Mouse (Mus musculus) myocyte (in vitro differentiated cells): ENCODE data around the gene Cd83. TPM values are rescaled to one million over a fixed set of nuclear protein-coding genes. Genes with fewer than 3 reads are reported as not detected.

ENCODE experiments used
- H3K27me3 ChIP-seq: one replicate; pipeline ENCODE4 v1.6.1; 2011; ENCODE audit not compliant: control insufficient read depth, insufficient read depth, insufficient read length
- H3K36me3 ChIP-seq: one replicate; pipeline ENCODE4 v1.6.1; 2011; ENCODE audit not compliant: control insufficient read depth, insufficient read depth
- H3K4me2 ChIP-seq: one replicate; pipeline ENCODE4 v1.6.1; 2011; ENCODE audit warnings: low read depth, control low read depth
- H3K4me3 ChIP-seq: one replicate; pipeline ENCODE4 v1.5.1; 2011; ENCODE audit warnings: mild to moderate bottlenecking, control low read depth, moderate library complexity
- H3K79me2 ChIP-seq: one replicate; pipeline ENCODE4 v1.6.1; 2011; ENCODE audit not compliant: control insufficient read depth, insufficient read depth
- H3ac ChIP-seq: one replicate; pipeline ENCODE4 v1.6.1; 2011; ENCODE audit not compliant: control insufficient read depth, insufficient read length
- CEBPB ChIP-seq: IDR thresholded peaks from 2 replicates; pipeline ENCODE4 v1.6.1; 2011; ENCODE audit warnings: mild to moderate bottlenecking, moderate library complexity; ENCODE audit not compliant: poor library complexity, insufficient read depth, severe bottlenecking
- E2F4 ChIP-seq: IDR thresholded peaks from one replicate; pipeline ENCODE4 v1.6.1; 2011; ENCODE audit warnings: mild to moderate bottlenecking, control low read depth, moderate library complexity; ENCODE audit not compliant: insufficient read depth
- MAX ChIP-seq: IDR thresholded peaks from one replicate; pipeline ENCODE4 v1.6.1; 2011; ENCODE audit warnings: low read depth, mild to moderate bottlenecking, control low read depth
- MYOD1 ChIP-seq, 3 experiments: IDR thresholded peaks; one replicate each; pipeline ENCODE4 v1.6.1; 2011; ENCODE audit warnings: control low read depth in 2 of 3, low read depth in 2 of 3, mild to moderate bottlenecking in 2 of 3, moderate library complexity in 1 of 3; ENCODE audit not compliant: insufficient read length in 2 of 3, control insufficient read depth in 1 of 3
- MYOG ChIP-seq, 3 experiments: IDR thresholded peaks; one replicate each; pipeline ENCODE4 v1.6.1; 2011; ENCODE audit warnings: control low read depth in 2 of 3, low read depth in 2 of 3, mild to moderate bottlenecking in 2 of 3; ENCODE audit not compliant: insufficient read length in 2 of 3, control insufficient read depth in 1 of 3, insufficient read depth in 1 of 3
- POLR2A ChIP-seq: IDR thresholded peaks from one replicate; pipeline ENCODE4 v1.6.1; 2011; ENCODE audit warnings: low read depth, mild to moderate bottlenecking, control low read depth, moderate library complexity; ENCODE audit not compliant: insufficient read length
- POLR2AphosphoS2 ChIP-seq: IDR thresholded peaks from one replicate; pipeline ENCODE4 v1.6.1; 2011; ENCODE audit warnings: low read depth, control low read depth; ENCODE audit not compliant: insufficient read length
- REST ChIP-seq: IDR thresholded peaks from one replicate; pipeline ENCODE4 v1.6.1; 2011; ENCODE audit warnings: mild to moderate bottlenecking, control low read depth, moderate library complexity; ENCODE audit not compliant: insufficient read depth, insufficient read length
- SRF ChIP-seq: IDR thresholded peaks from one replicate; pipeline ENCODE4 v1.6.1; 2011; ENCODE audit warnings: low read depth; ENCODE audit not compliant: control insufficient read depth, insufficient read length
- TCF12 ChIP-seq: IDR thresholded peaks from one replicate; pipeline ENCODE4 v1.6.1; 2011; ENCODE audit warnings: mild to moderate bottlenecking, control low read depth; ENCODE audit not compliant: poor library complexity, insufficient read depth, severe bottlenecking
- TCF3 ChIP-seq: IDR thresholded peaks from one replicate; pipeline ENCODE4 v1.6.1; 2011; ENCODE audit warnings: low read depth, control low read depth; ENCODE audit not compliant: insufficient read length
- USF1 ChIP-seq: IDR thresholded peaks from one replicate; pipeline ENCODE4 v1.6.1; 2011; ENCODE audit warnings: low read depth, mild to moderate bottlenecking, control low read depth, moderate library complexity
- polyA plus RNA-seq: library from polyadenylated mRNA; unstranded; fragments of >200 nt; fragmentation: generic; extraction: Trizol; gene quantifications from one replicate; pipeline ENCODE4 v1.2.1, GENCODE M21; 2012; ENCODE audit warnings: missing spikeins

Gene Cd83
- polyA plus RNA-seq, 1 experiment = not detected

GRCm38 (mm10) chr13:43801961-43802360 is 17.4 kb downstream of the Cd83 start:
- no peak overlapping the region for H3ac ChIP-seq
- H3K36me3 ChIP-seq = no peaks in the 10 kb centered on the region
- H3K4me2 ChIP-seq = no peak overlapping the region
- no peaks in the 10 kb centered on the region for H3K27me3 ChIP-seq
- H3K4me3 ChIP-seq = no peak overlapping the region
- no peak for TF ChIP-seq TCF12
- TF ChIP-seq SRF = no peak
- TF ChIP-seq CEBPB = no peak
- no peak for TF ChIP-seq MYOD1 (IDR thresholded peaks at IDR 0.05; ENCODE audit: control insufficient read depth in 1 of 3, insufficient read length in 2 of 3, low read depth in 2 of 3)
- TF ChIP-seq MYOG (IDR thresholded peaks at IDR 0.05; ENCODE audit: control insufficient read depth in 1 of 3, insufficient read depth in 1 of 3, insufficient read length in 2 of 3, low read depth in 2 of 3) = no peak
- TF ChIP-seq TCF3 = no peak
- no peak for TF ChIP-seq E2F4
- TF ChIP-seq REST = no peak
- TF ChIP-seq POLR2AphosphoS2 = no peak
- TF ChIP-seq USF1 = no peak
- no peak for TF ChIP-seq POLR2A
- TF ChIP-seq MAX = no peak
- H3K79me2 ChIP-seq = no peaks in the 10 kb centered on the region

- Histone ChIP-seq H3K4me2 (no peak overlapping the region), H3K36me3 (no peaks in the 10 kb centered on the region), H3K79me2 (no peaks in the 10 kb centered on the region), H3K27me3 (no peaks in the 10 kb centered on the region), H3ac (no peak overlapping the region), H3K4me3 (no peak overlapping the region)
- TF ChIP-seq E2F4 (no peak), MYOG (IDR thresholded peaks at IDR 0.05; ENCODE audit: control insufficient read depth in 1 of 3, insufficient read depth in 1 of 3, insufficient read length in 2 of 3, low read depth in 2 of 3) (no peak), REST (no peak)
These were observed 18.0 kb downstream of the Cd83 start for GRCm38 (mm10) chr13:43802361-43803137.

GRCm38 (mm10) chr13:43804648-43805047 is 20.1 kb downstream of the Cd83 start:
- H3K4me3 ChIP-seq = no peak overlapping the region
- TF ChIP-seq REST (no peak), USF1 (no peak), POLR2A (no peak), MYOD1 (IDR thresholded peaks at IDR 0.05; ENCODE audit: control insufficient read depth in 1 of 3, insufficient read length in 2 of 3, low read depth in 2 of 3) (no peak), POLR2AphosphoS2 (no peak), E2F4 (no peak), TCF3 (no peak), SRF (no peak), CEBPB (no peak), TCF12 (no peak)
- H3K36me3 ChIP-seq = no peaks in the 10 kb centered on the region
- no peaks in the 10 kb centered on the region for H3K79me2 ChIP-seq
- no peak overlapping the region for H3ac ChIP-seq
- H3K27me3 ChIP-seq = no peaks in the 10 kb centered on the region
- no peak overlapping the region for H3K4me2 ChIP-seq

GRCm38 (mm10) chr13:43805159-43805758 is 20.7 kb downstream of the Cd83 start:
- Histone ChIP-seq H3ac (no peak overlapping the region), H3K4me3 (no peak overlapping the region), H3K4me2 (no peak overlapping the region), H3K27me3 (no peaks in the 10 kb centered on the region), H3K36me3 (no peaks in the 10 kb centered on the region), H3K79me2 (no peaks in the 10 kb centered on the region)
- TF ChIP-seq MYOG (IDR thresholded peaks at IDR 0.05; ENCODE audit: control insufficient read depth in 1 of 3, insufficient read depth in 1 of 3, insufficient read length in 2 of 3, low read depth in 2 of 3) (no peak), MAX (no peak), USF1 (no peak), CEBPB (no peak), TCF12 (no peak), MYOD1 (IDR thresholded peaks at IDR 0.05; ENCODE audit: control insufficient read depth in 1 of 3, insufficient read length in 2 of 3, low read depth in 2 of 3) (no peak), POLR2A (no peak), TCF3 (no peak), SRF (no peak)
